Mouse (Mus musculus): ENCODE data around the gene Dusp16.

DNA sequence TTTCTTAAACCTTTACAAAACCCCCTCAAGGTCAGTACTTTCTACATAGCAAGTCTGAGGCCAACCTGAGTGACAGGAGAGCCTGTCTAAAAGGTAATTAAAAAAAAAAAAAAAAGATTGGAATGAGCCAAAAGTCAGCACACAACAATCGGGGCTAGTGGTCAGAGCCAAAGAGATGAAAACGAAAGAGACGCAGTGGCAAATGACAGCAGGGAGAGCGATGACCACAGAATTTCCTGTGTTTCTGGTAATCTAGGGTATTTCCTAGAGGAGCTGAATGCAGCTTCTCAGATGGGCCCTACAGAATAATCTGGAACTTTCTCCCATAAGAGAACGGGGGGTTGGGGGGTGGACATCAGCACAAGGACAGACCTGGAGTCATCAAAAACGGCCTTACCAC lies 13.7 kb upstream of the Dusp16 start:
- TF ChIP-seq POLR2A (IDR thresholded peaks at IDR 0.05; ENCODE audit: borderline replicate concordance, extremely low read depth, insufficient read depth, insufficient read length, poor library complexity, severe bottlenecking) (no peak), CTCF (IDR thresholded peaks at IDR 0.05; ENCODE audit: borderline replicate concordance, extremely low read depth, insufficient read depth, insufficient read length) (no peak)
